Mouse (Mus musculus) kidney, adult 2 months (tissue): ENCODE data around the gene Gm20219. TPM values are rescaled to one million over a fixed set of nuclear protein-coding genes. Genes with fewer than 3 reads are reported as not detected.
"Not testable (repeated sequence)": the region's sequence is repeated elsewhere in the genome, so short reads cannot be mapped to it uniquely, and the experiment has no call there.

Source experiments
- DNase-seq: peaks from one replicate; pipeline ENCODE4 v3.0.0; 2021
- H3K27ac ChIP-seq: fragments of 200-500 bp; 2 replicates; pipeline ENCODE4 v1.5.1; 2012; ENCODE audit warnings: low read depth, low read length, control low read depth, inconsistent platforms; ENCODE audit not compliant: insufficient read depth
- H3K27me3 ChIP-seq: fragments of 200-500 bp; replicated peaks from 2 replicates; pipeline ENCODE4 v1.6.1; 2012; ENCODE audit warnings: mild to moderate bottlenecking, moderate library complexity, low read length, inconsistent platforms; ENCODE audit not compliant: control insufficient read depth, insufficient read depth
- H3K36me3 ChIP-seq: fragments of 200-500 bp; 2 replicates; pipeline ENCODE4 v1.6.1; 2012; ENCODE audit warnings: mild to moderate bottlenecking, moderate library complexity, low read length, inconsistent platforms; ENCODE audit not compliant: control insufficient read depth, insufficient read depth
- H3K4me1 ChIP-seq: fragments of 200-500 bp; 2 replicates; pipeline ENCODE4 v1.6.1; 2011; ENCODE audit warnings: low read length; ENCODE audit not compliant: control insufficient read depth, insufficient read depth
- H3K4me3 ChIP-seq: fragments of 200-500 bp; 2 replicates; pipeline ENCODE4 v1.5.1; 2011; ENCODE audit warnings: mild to moderate bottlenecking, low read depth, low read length, control low read depth; ENCODE audit not compliant: insufficient read depth
- CTCF ChIP-seq: fragments of 200-500 bp; conservative IDR thresholded peaks from 2 replicates; pipeline ENCODE4 v1.5.1; 2011; ENCODE audit warnings: low read depth, mild to moderate bottlenecking, control low read depth, low read length, moderate library complexity, mixed read lengths; ENCODE audit not compliant: insufficient read depth, insufficient read length
- POLR2A ChIP-seq: fragments of 200-500 bp; IDR thresholded peaks from one replicate; pipeline ENCODE4 v1.6.1; 2011; ENCODE audit warnings: low read depth, low read length, control low read depth
- WGBS: fragments of 180-500 bp; shearing (Covaris S2); methylation state at CpG from one replicate; pipeline ENCODE4 v1.1.7; 2018; 5-methylcytosine and 5-hydroxymethylcytosine counted together
- polyA plus RNA-seq: library from polyadenylated mRNA; depleted of rRNA; stranded (reverse); fragments of >200 nt; gene quantifications from 2 replicates; pipeline ENCODE4 v1.2.3, GENCODE M21; 2012; rRNA removed

The Gm20219 gene
- polyA plus RNA-seq, 1 experiment, result 2.1 TPM

DNA sequence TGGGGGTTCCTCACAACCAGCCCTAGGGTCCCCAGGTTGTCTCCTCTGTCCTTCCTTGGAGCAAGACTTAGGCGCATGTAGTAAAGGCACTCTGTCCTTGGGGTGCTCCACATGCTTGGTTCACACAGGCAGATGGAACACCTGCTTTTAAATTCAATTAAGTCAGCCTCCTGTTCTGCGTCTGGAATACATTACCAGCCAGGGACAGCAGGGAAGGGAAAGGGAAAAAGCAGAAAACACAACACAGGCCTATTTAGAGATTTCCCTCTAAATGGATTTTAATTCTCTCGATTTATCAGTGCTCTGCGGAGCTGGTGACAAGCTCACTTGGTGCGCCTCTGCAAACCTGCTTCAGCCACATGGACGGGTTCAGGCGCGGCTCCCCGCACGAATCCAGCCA is 48.8 kb downstream of the Gm20219 start:
- DNase-seq, result no peak
- Histone ChIP-seq H3K27ac (no peak overlapping the region), H3K4me3 (no peak overlapping the region), H3K4me1 (no peaks in the 10 kb centered on the region), H3K27me3 (no peaks in the 10 kb centered on the region), H3K36me3 (no peaks in the 10 kb centered on the region)
- WGBS, result 90% methylated on average over 10 of the region's 10 CpGs
- TF ChIP-seq CTCF (no peak), POLR2A (no peak)

GRCm38 (mm10) chr17:56502526-56502925 is 51.7 kb downstream of the Gm20219 start:
- TF ChIP-seq CTCF, result no peak
- no peak for TF ChIP-seq POLR2A
- Histone ChIP-seq H3K4me1 (no peaks in the 10 kb centered on the region), H3K27ac (no peak overlapping the region), H3K4me3 (no peak overlapping the region), H3K27me3 (no peaks in the 10 kb centered on the region), H3K36me3 (no peaks in the 10 kb centered on the region)
- peak; percentile 40 for DNase-seq
- 34% methylated on average over 9 of the region's 9 CpGs for WGBS

DNA sequence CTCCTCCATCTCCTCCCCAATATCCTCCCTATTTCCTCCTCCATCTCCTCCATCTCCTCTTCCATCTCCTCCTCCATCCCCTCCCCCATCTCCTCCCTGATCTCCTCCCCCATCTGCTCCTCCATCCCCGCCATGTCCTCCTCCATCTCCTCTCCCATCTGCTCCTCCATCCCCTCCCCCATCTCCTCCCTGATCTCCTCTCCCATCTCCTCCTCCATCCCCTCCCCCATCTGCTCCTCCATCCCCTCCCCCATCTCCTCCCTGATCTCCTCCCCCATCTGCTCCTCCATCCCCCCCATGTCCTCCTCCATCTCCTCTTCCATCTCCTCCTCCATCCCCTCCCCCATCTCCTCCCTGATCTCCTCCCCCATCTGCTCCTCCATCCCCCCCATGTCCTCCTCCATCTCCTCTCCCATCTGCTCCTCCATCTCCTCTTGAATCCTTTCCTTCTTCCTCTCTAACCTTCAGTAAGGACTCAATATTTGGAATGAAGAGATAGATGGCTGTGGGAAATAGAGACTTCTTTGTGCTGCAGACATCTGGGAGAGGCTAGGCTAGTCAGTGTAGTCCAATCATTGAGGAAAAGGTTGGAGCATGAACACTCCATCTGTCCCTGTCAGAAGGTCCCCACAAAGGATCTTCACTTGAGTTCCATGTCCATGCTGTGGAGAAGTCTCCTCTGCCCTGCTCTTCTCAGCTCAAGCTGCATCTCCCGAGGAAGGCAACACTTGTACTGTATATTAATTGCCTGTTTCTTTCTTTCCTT is 52.4 kb downstream of the Gm20219 start:
- H3K4me1 ChIP-seq, result not testable (repeated sequence)

More for the DNA sequence above, 52.4 kb downstream of the Gm20219 start:
- H3K4me3 ChIP-seq, H3K36me3 ChIP-seq, H3K27me3 ChIP-seq, H3K27ac ChIP-seq, DNase-seq: not testable (repeated sequence)
- WGBS, result 48% methylated on average over 2 of the region's 2 CpGs

Other genes starting within 250 kb of the Gm20219 start
- 21.6 and 24.9 TPM in 2 replicates for gene Kdm4b, start 228.3 kb downstream of the Gm20219 start, polyA plus RNA-seq
- 38.8 and 48.0 TPM in 2 replicates for gene Ptprs, start 77.9 kb downstream of the Gm20219 start, polyA plus RNA-seq
- gene Znrf4, start 42.0 kb downstream of the Gm20219 start, polyA plus RNA-seq, result 0.17 and 0.52 TPM in 2 replicates
- 68.4 and 77.1 TPM in 2 replicates for gene Safb2, start 30.2 kb upstream of the Gm20219 start, polyA plus RNA-seq
- 67.6 and 87.0 TPM in 2 replicates for gene Safb, start 30.4 kb upstream of the Gm20219 start, polyA plus RNA-seq
- 440 and 549 TPM in 2 replicates for gene 2410015M20Rik, start 55.4 kb upstream of the Gm20219 start, polyA plus RNA-seq
- 1,850 and 1,975 TPM in 2 replicates for gene Rpl36, start 59.0 kb upstream of the Gm20219 start, polyA plus RNA-seq
- 123 and 128 TPM in 2 replicates for gene Lonp1, start 72.5 kb upstream of the Gm20219 start, polyA plus RNA-seq
- 0.97 and 1.5 TPM in 2 replicates for gene Catsperd, start 73.8 kb upstream of the Gm20219 start, polyA plus RNA-seq
- gene Ranbp3, start 118.9 kb upstream of the Gm20219 start, polyA plus RNA-seq, result 48.7 and 58.8 TPM in 2 replicates
- 897 and 907 TPM in 2 replicates for gene Ndufa11, start 163.4 kb upstream of the Gm20219 start, polyA plus RNA-seq
- 32.8 and 33.0 TPM in 2 replicates for gene Vmac, start 163.6 kb upstream of the Gm20219 start, polyA plus RNA-seq
- 19.2 and 27.1 TPM in 2 replicates for gene Nrtn, start 203.1 kb upstream of the Gm20219 start, polyA plus RNA-seq
- 43.6 and 55.2 TPM in 2 replicates for gene Dus3l, start 210.4 kb upstream of the Gm20219 start, polyA plus RNA-seq
- 1.9 and 2.3 TPM in 2 replicates for gene Prr22, start 215.9 kb upstream of the Gm20219 start, polyA plus RNA-seq